Mouse (Mus musculus): Measurements from ENCODE around the gene Arhgap25. TPM values are rescaled to one million over a fixed set of nuclear protein-coding genes. Genes with fewer than 3 reads are reported as not detected.

Arhgap25 gene
- polyA plus RNA-seq, 1 experiment from 2014 or later = 2.0 TPM

GRCm38 (mm10) chr6:87455507-87455906, 77.6 kb downstream of the Arhgap25 start:
- no peak for DNase-seq (ENCODE audit: low spot score)
- ATAC-seq (replicated peaks; ENCODE audit: low FRiP score) = no peak
- no peak overlapping the region for H3K4me2 ChIP-seq (ENCODE audit: low read depth, low read length, severe bottlenecking)
- H3K36me3 ChIP-seq (ENCODE audit: control insufficient read depth, insufficient read depth, low read length) = no peaks in the 10 kb centered on the region
- H3K4me1 ChIP-seq (replicated peaks; ENCODE audit: control insufficient read depth, insufficient read depth, low read length) = no peaks in the 10 kb centered on the region
- no peaks in the 10 kb centered on the region for H3K9me3 ChIP-seq (ENCODE audit: control insufficient read depth, low read length)
- no peak overlapping the region for H3K4me3 ChIP-seq (ENCODE audit: low read depth, low read length)
- H3K9ac ChIP-seq (ENCODE audit: low read length) = no peak overlapping the region
- WGBS = 76% methylated on average over 6 of the region's 6 CpGs
- H3K27me3 ChIP-seq (ENCODE audit: control insufficient read depth, insufficient read depth, low read length) = no peaks in the 10 kb centered on the region
- no peak overlapping the region for H3K27ac ChIP-seq (ENCODE audit: low read depth, low read length)

- WGBS = 75% methylated on average over 3 of the region's 3 CpGs
- no peaks in the 10 kb centered on the region for H3K27me3 ChIP-seq (ENCODE audit: control insufficient read depth, insufficient read depth, low read length)
- ATAC-seq (replicated peaks; ENCODE audit: low FRiP score) (no peak), DNase-seq (ENCODE audit: low spot score) (no peak)
- no peaks in the 10 kb centered on the region for H3K9me3 ChIP-seq (ENCODE audit: control insufficient read depth, low read length)
- no peaks in the 10 kb centered on the region for H3K36me3 ChIP-seq (ENCODE audit: control insufficient read depth, insufficient read depth, low read length)
- no peaks in the 10 kb centered on the region for H3K4me1 ChIP-seq (replicated peaks; ENCODE audit: control insufficient read depth, insufficient read depth, low read length)
- no peak overlapping the region for H3K9ac ChIP-seq (ENCODE audit: low read length)
- H3K4me2 ChIP-seq (ENCODE audit: low read depth, low read length, severe bottlenecking) = no peak overlapping the region
- H3K27ac ChIP-seq (ENCODE audit: low read depth, low read length) = no peak overlapping the region
- no peak overlapping the region for H3K4me3 ChIP-seq (ENCODE audit: low read depth, low read length)
These were observed 81.3 kb downstream of the Arhgap25 start for GRCm38 (mm10) chr6:87451771-87452170.

DNA sequence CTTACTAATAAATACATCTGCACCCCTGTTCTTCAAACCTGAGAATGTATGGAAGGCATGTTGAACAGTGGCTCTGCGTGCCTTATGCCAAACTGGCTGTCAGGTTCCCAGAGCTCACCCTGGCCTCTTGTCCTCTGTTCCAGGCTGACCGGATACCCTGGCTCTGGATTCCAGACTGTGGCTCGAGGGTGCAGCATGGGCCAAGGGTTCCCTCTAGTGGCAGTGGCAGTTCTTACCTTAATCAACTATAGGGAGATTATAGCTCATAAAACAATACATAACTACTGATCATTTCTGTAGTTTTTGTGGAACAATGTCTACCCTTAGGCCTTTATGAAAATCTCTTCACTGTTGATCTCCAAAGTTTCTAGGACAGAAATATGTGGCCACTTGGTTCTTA, 82.0 kb downstream of the Arhgap25 start:
- Histone ChIP-seq H3K4me1 (replicated peaks; ENCODE audit: control insufficient read depth, insufficient read depth, low read length) (no peaks in the 10 kb centered on the region), H3K4me2 (ENCODE audit: low read depth, low read length, severe bottlenecking) (no peak overlapping the region), H3K27me3 (ENCODE audit: control insufficient read depth, insufficient read depth, low read length) (no peaks in the 10 kb centered on the region), H3K9me3 (ENCODE audit: control insufficient read depth, low read length) (no peaks in the 10 kb centered on the region), H3K9ac (ENCODE audit: low read length) (no peak overlapping the region), H3K27ac (ENCODE audit: low read depth, low read length) (no peak overlapping the region), H3K4me3 (ENCODE audit: low read depth, low read length) (no peak overlapping the region), H3K36me3 (ENCODE audit: control insufficient read depth, insufficient read depth, low read length) (no peaks in the 10 kb centered on the region)
- ATAC-seq (replicated peaks; ENCODE audit: low FRiP score) (no peak), DNase-seq (ENCODE audit: low spot score) (no peak)
- 68% methylated on average over 3 of the region's 3 CpGs for WGBS

DNA sequence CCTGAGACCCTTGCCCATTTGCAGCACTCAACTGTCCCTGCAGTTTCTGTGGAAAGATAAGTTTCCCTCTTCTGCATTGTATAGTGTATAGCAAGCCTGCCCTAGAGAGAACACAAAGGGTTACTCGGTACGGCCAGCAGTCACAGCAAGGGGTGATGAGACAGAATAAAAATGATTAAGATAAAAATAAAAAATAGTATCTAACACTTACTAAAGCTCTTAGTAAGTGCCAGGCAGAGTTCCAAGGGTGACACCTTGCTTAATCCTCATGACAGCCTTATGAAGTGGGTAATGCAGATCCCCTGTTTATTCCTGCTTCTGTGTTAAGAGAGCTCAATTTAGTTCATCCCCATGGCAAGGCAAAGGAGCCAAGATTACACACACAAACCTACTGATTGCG, 83.5 kb downstream of the Arhgap25 start:
- DNase-seq (ENCODE audit: low spot score) = no peak
- Histone ChIP-seq H3K9ac (ENCODE audit: low read length) (no peak overlapping the region), H3K4me3 (ENCODE audit: low read depth, low read length) (no peak overlapping the region), H3K4me1 (replicated peaks; ENCODE audit: control insufficient read depth, insufficient read depth, low read length) (no peaks in the 10 kb centered on the region), H3K4me2 (ENCODE audit: low read depth, low read length, severe bottlenecking) (no peak overlapping the region), H3K27ac (ENCODE audit: low read depth, low read length) (no peak overlapping the region), H3K9me3 (ENCODE audit: control insufficient read depth, low read length) (no peaks in the 10 kb centered on the region), H3K27me3 (ENCODE audit: control insufficient read depth, insufficient read depth, low read length) (no peaks in the 10 kb centered on the region), H3K36me3 (ENCODE audit: control insufficient read depth, insufficient read depth, low read length) (no peaks in the 10 kb centered on the region)
- no peak for ATAC-seq (replicated peaks; ENCODE audit: low FRiP score)
- WGBS = 82% methylated on average over 3 of the region's 3 CpGs

DNA sequence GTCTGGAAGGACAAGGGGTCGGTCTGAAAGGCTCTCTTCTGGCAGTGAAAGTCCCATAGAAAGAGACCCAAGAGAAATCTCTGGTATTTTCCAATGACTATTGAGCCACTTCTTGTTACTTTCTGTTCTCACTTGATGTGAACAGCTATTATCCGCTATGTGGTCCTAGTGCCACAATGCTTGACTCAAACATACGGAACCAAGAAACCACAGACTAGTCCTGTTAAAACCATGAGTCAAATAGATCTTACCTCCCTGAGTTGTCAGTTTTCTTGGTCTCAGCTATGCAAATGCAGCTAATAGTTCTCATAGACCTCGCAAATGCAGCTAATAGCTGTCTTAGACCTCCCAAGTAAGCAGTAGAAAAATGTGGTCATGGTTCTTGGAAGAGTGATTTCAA, 85.8 kb downstream of the Arhgap25 start:
- DNase-seq (ENCODE audit: low spot score) (no peak), ATAC-seq (replicated peaks; ENCODE audit: low FRiP score) (no peak)
- Histone ChIP-seq H3K4me3 (ENCODE audit: low read depth, low read length) (no peak overlapping the region), H3K27ac (ENCODE audit: low read depth, low read length) (no peak overlapping the region), H3K4me1 (replicated peaks; ENCODE audit: control insufficient read depth, insufficient read depth, low read length) (no peaks in the 10 kb centered on the region), H3K36me3 (ENCODE audit: control insufficient read depth, insufficient read depth, low read length) (no peaks in the 10 kb centered on the region), H3K27me3 (ENCODE audit: control insufficient read depth, insufficient read depth, low read length) (no peaks in the 10 kb centered on the region), H3K9me3 (ENCODE audit: control insufficient read depth, low read length) (no peaks in the 10 kb centered on the region), H3K9ac (ENCODE audit: low read length) (no peak overlapping the region), H3K4me2 (ENCODE audit: low read depth, low read length, severe bottlenecking) (no peak overlapping the region)
- WGBS = 91% methylated on average over 4 of the region's 4 CpGs

- DNase-seq (ENCODE audit: low spot score) (no peak), ATAC-seq (replicated peaks; ENCODE audit: low FRiP score) (no peak)
- Histone ChIP-seq H3K27ac (ENCODE audit: low read depth, low read length) (no peak overlapping the region), H3K27me3 (ENCODE audit: control insufficient read depth, insufficient read depth, low read length) (no peaks in the 10 kb centered on the region), H3K36me3 (ENCODE audit: control insufficient read depth, insufficient read depth, low read length) (no peaks in the 10 kb centered on the region), H3K4me2 (ENCODE audit: low read depth, low read length, severe bottlenecking) (no peak overlapping the region), H3K9ac (ENCODE audit: low read length) (no peak overlapping the region), H3K4me3 (ENCODE audit: low read depth, low read length) (no peak overlapping the region), H3K4me1 (replicated peaks; ENCODE audit: control insufficient read depth, insufficient read depth, low read length) (no peaks in the 10 kb centered on the region), H3K9me3 (ENCODE audit: control insufficient read depth, low read length) (no peaks in the 10 kb centered on the region)
- 86% methylated on average over 7 of the region's 7 CpGs for whole genome bisulfite sequencing
These were observed 87.8 kb downstream of the Arhgap25 start for GRCm38 (mm10) chr6:87445222-87445621.

- WGBS = 93% methylated on average over 11 of the region's 11 CpGs
- no peak for DNase-seq (ENCODE audit: low spot score)
- H3K9ac ChIP-seq (ENCODE audit: low read length) = no peak overlapping the region
These were observed 89.8 kb downstream of the Arhgap25 start for GRCm38 (mm10) chr6:87443253-87443652.

DNA sequence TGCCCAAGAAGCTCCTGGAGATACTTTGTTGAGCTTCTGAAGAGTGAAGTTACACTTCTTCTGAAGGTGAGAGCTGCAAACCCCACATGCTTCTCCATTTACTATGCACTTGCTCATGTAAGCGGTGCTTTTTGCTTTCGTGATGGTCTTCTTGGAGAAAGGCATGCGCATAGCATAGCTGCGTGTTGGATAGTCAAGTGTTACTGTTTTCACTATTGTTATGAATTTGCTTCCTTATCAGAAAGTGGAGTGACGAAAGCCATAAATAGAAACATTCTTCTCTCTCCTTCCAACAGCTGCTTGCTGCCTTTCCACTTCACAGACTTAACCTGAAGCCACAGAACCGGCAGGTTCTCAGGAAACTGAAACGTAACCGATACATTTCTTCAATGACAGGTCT, 96.3 kb downstream of the Arhgap25 start:
- Histone ChIP-seq H3K27me3 (ENCODE audit: control insufficient read depth, insufficient read depth, low read length) (no peaks in the 10 kb centered on the region), H3K36me3 (ENCODE audit: control insufficient read depth, insufficient read depth, low read length) (no peaks in the 10 kb centered on the region), H3K9me3 (ENCODE audit: control insufficient read depth, low read length) (no peaks in the 10 kb centered on the region), H3K4me1 (replicated peaks; ENCODE audit: control insufficient read depth, insufficient read depth, low read length) (no peaks in the 10 kb centered on the region), H3K9ac (ENCODE audit: low read length) (no peak overlapping the region), H3K4me2 (ENCODE audit: low read depth, low read length, severe bottlenecking) (no peak overlapping the region), H3K27ac (ENCODE audit: low read depth, low read length) (no peak overlapping the region), H3K4me3 (ENCODE audit: low read depth, low read length) (no peak overlapping the region)
- DNase-seq (ENCODE audit: low spot score) (no peak), ATAC-seq (replicated peaks; ENCODE audit: low FRiP score) (no peak)
- 94% methylated on average over 8 of the region's 8 CpGs for WGBS

More at GRCm38 (mm10) chr6:87443253-87443652, 89.8 kb downstream of the Arhgap25 start:
- no peaks in the 10 kb centered on the region for H3K27me3 ChIP-seq (ENCODE audit: control insufficient read depth, insufficient read depth, low read length)
- H3K4me1 ChIP-seq (replicated peaks; ENCODE audit: control insufficient read depth, insufficient read depth, low read length) = no peaks in the 10 kb centered on the region
- ATAC-seq (replicated peaks; ENCODE audit: low FRiP score) = no peak
- no peak overlapping the region for H3K27ac ChIP-seq (ENCODE audit: low read depth, low read length)
- no peak overlapping the region for H3K4me2 ChIP-seq (ENCODE audit: low read depth, low read length, severe bottlenecking)
- H3K9me3 ChIP-seq (ENCODE audit: control insufficient read depth, low read length) = no peaks in the 10 kb centered on the region
- no peaks in the 10 kb centered on the region for H3K36me3 ChIP-seq (ENCODE audit: control insufficient read depth, insufficient read depth, low read length)
- H3K4me3 ChIP-seq (ENCODE audit: low read depth, low read length) = no peak overlapping the region

DNA sequence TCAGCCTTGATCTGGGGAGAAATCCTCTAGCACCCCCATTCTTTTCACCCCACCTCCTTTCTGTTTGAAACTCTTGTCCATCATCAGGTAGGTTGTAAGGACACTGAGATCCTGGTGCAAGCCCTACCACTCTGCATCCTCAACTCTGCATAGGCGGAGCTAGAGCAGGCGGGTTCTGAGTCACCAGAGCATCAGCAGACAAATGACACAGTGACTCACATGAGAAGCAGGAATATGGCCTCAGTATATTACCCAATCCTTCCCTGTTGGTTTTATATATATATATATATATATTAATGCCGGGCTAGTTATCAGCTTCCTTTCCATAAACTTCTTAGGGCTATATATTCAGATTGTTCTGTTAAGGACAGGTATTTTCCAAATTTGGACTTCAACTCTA, 97.3 kb downstream of the Arhgap25 start:
- Histone ChIP-seq H3K27ac (ENCODE audit: low read depth, low read length) (no peak overlapping the region), H3K9me3 (ENCODE audit: control insufficient read depth, low read length) (no peaks in the 10 kb centered on the region), H3K4me3 (ENCODE audit: low read depth, low read length) (no peak overlapping the region), H3K4me1 (replicated peaks; ENCODE audit: control insufficient read depth, insufficient read depth, low read length) (no peaks in the 10 kb centered on the region), H3K27me3 (ENCODE audit: control insufficient read depth, insufficient read depth, low read length) (no peaks in the 10 kb centered on the region), H3K9ac (ENCODE audit: low read length) (no peak overlapping the region), H3K36me3 (ENCODE audit: control insufficient read depth, insufficient read depth, low read length) (no peaks in the 10 kb centered on the region), H3K4me2 (ENCODE audit: low read depth, low read length, severe bottlenecking) (no peak overlapping the region)
- no peak for ATAC-seq (replicated peaks; ENCODE audit: low FRiP score)
- whole genome bisulfite sequencing = 92% methylated on average over 3 of the region's 3 CpGs
- DNase-seq (ENCODE audit: low spot score) = no peak

Data from forebrain, embryonic 11.5 days (tissue).